Mouse (Mus musculus): ENCODE data around the gene Phc3.
A peak's percentile ranks its signal among the peaks of the same experiment; 100 is the strongest.

- peak; percentile 17 for TF ChIP-seq MAX (IDR thresholded peaks at IDR 0.05)
- no peak for TF ChIP-seq CTCF (IDR thresholded peaks at IDR 0.05; ENCODE audit: control insufficient read depth, insufficient read depth, insufficient read length)
- TF ChIP-seq CEBPB (IDR thresholded peaks at IDR 0.05; ENCODE audit: low read depth) = no peak
- no peak for TF ChIP-seq USF1 (IDR thresholded peaks at IDR 0.05; ENCODE audit: low read depth)
- TF ChIP-seq MYOD1 (IDR thresholded peaks at IDR 0.05; ENCODE audit: control insufficient read depth, insufficient read length, low read depth) = no peak
- no peak for TF ChIP-seq FOSL1 (IDR thresholded peaks at IDR 0.05; ENCODE audit: insufficient read depth, low read length, poor library complexity, severe bottlenecking)
Observed at GRCm38 (mm10) chr3:30995283-30995898, 26.2 kb upstream of the Phc3 start, which contains the start of gene Prkci.

Measured in C2C12 (cell line).